Mouse (Mus musculus): ENCODE data around the gene Tbc1d22a.
A peak's percentile ranks its signal among the peaks of the same experiment; 100 is the strongest.

Tbc1d22a gene

GRCm38 (mm10) chr15:86507546-86507945 is 293.3 kb downstream of the Tbc1d22a start:
- no peak for DNase-seq (ENCODE audit: low read depth)

GRCm38 (mm10) chr15:86508406-86509176 is 294.3 kb downstream of the Tbc1d22a start:
- no peak for DNase-seq (ENCODE audit: low read depth)

GRCm38 (mm10) chr15:86509601-86510000 is 295.3 kb downstream of the Tbc1d22a start:
- DNase-seq (ENCODE audit: low read depth): no peak

- no peak for DNase-seq (ENCODE audit: low read depth)
Measured at GRCm38 (mm10) chr15:86511181-86511580, 296.9 kb downstream of the Tbc1d22a start.

GRCm38 (mm10) chr15:86513336-86513735 is 299.1 kb downstream of the Tbc1d22a start:
- no peak for DNase-seq (ENCODE audit: low read depth)

- no peak for DNase-seq (ENCODE audit: low read depth)
Measured at GRCm38 (mm10) chr15:86520201-86520600, 305.9 kb downstream of the Tbc1d22a start.

GRCm38 (mm10) chr15:86535356-86535755 is 321.1 kb downstream of the Tbc1d22a start:
- no peak for DNase-seq (ENCODE audit: low read depth)

- no peak for DNase-seq (ENCODE audit: low read depth)
Measured at GRCm38 (mm10) chr15:86542371-86542770, 328.1 kb downstream of the Tbc1d22a start.

- peak; percentile 38 for DNase-seq (ENCODE audit: low read depth)
Measured at GRCm38 (mm10) chr15:86544122-86544795, 330.0 kb downstream of the Tbc1d22a start.

Data from NIH3T3 (cell line).